Mouse (Mus musculus): ENCODE data around the gene Kif20b. TPM values are rescaled to one million over a fixed set of nuclear protein-coding genes. Genes with fewer than 3 reads are reported as not detected.

Gene Kif20b
- 21.6 TPM for polyA plus RNA-seq (2017; shearing (Covaris generic))

GRCm38 (mm10) chr19:34921652-34922602 is at the start of gene Kif20b:
Gene Kif20b, plus strand, starts transcription at chr19:34922361.

DNA sequence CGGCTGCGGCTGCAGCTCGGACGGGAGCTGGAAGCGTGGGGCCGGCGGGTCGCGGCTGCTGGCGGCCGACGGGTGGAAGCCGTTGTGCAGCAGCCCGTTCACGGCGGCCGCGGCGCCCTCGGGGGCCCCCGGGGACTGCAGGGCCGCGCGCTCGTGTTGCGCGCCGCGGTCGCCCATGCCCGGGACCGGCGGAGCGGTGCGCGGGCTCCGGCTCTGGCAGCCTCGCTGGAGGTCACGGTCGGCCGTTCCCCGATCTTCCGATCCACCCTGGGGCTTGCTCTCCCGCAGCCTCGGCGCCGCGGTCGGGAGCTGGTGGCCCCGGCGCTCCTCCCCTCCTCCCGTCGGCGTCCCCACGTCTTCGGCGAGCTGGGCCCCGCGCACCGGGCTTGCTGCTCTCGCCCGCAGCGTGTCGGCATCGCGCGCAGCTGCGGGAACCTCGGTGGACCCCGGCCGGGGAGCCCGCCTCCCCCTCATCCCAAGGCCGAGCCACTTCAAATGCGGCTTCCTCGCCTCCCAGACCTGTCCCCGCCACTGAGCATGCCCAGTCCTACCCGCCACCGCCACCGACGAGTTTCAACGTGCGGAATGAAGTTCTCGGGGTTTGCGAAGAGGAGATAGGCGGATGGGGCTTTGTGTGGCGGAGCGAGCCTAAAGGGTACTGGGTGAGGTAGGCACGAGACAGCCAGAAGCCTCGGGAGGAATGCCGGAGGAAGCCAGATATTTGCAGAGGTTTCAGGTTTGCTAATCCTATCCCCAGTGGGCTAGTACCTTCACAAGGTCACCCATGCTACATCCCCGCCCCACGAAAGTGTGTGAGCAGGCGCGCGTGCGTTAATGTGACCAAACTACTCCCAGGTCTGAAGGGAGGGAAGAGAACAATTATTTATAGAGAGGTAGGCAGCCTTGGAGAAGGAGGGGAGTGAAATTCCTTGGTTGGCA is 43.3 kb upstream of the Kif20b start, which contains the start of gene Pank1:
Gene Pank1 (minus strand): TSS at position 853 of the 939 bp plus-strand sequence.

Other genes with a start within 250 kb of the Kif20b start
- gene Slc16a12, start 175.1 kb upstream of the Kif20b start, polyA plus RNA-seq (2017; shearing (Covaris generic)), result not detected
- gene Pank1, start 42.9 kb upstream of the Kif20b start, polyA plus RNA-seq (2017; shearing (Covaris generic)), result 0.28 TPM